ENCODE assay signal across 8 mouse cellular contexts in genomic region chr17:47594183-47594968, GRCm38 (mm10). TPM values are rescaled to one million over a fixed set of nuclear protein-coding genes. Genes with fewer than 3 reads are reported as not detected.
A peak's percentile ranks its signal among the peaks of the same experiment; 100 is the strongest.
DNase-seq lines count a peak whose midpoint lies in the region; ATAC-seq and TF ChIP-seq lines count a peak whose summit lies in the region.

No protein-coding gene starts in this region.

- peak; percentile 39 for TF ChIP-seq POLR2A in myocyte (IDR thresholded peaks at IDR 0.05; ENCODE audit: insufficient read length, low read depth)

- H3K4me1 ChIP-seq in hindbrain, embryonic 11.5 days (replicated peaks; ENCODE audit: control insufficient read depth, insufficient read depth, low read length): peaks cover 13% of the 10 kb centered on the region
- H3K4me1 ChIP-seq in limb, embryonic 13.5 days: peaks cover 37% of the 10 kb centered on the region

- H3ac ChIP-seq in myocyte (ENCODE audit: control insufficient read depth, insufficient read length): peak overlapping the region; percentile 97

- under 1% methylated on average over 41 of the region's 43 CpGs for WGBS in hindbrain, embryonic 11.5 days
- WGBS in limb, embryonic 13.5 days: 1% methylated on average over 43 of the region's 43 CpGs

- no peaks in the 10 kb centered on the region for H3K36me3 ChIP-seq in hindbrain, embryonic 11.5 days (ENCODE audit: control insufficient read depth, insufficient read depth, low read length)
- peaks cover 30% of the 10 kb centered on the region for H3K36me3 ChIP-seq in limb, embryonic 13.5 days
- H3K36me3 ChIP-seq in myocyte (ENCODE audit: control insufficient read depth, insufficient read depth): peaks cover 9% of the 10 kb centered on the region

- no peaks in the 10 kb centered on the region for H3K9me3 ChIP-seq in hindbrain, embryonic 11.5 days (ENCODE audit: control insufficient read depth, low read length)
- H3K9me3 ChIP-seq in limb, embryonic 13.5 days: no peaks in the 10 kb centered on the region

- peak; percentile 63 for DNase-seq in cerebellum, adult 9-11 months
- DNase-seq in cerebellum, adult 11 months: no peak
- DNase-seq in Muller cell, postnatal 12 days (ENCODE audit: inconsistent ontology term): peak; percentile 60
- DNase-seq in hindbrain, embryonic 11.5 days (ENCODE audit: low spot score): peak; percentile 58
- peak; percentile 79 to 85 for DNase-seq in thymus, postnatal 36 days

- H3K4me2 ChIP-seq in hindbrain, embryonic 11.5 days (replicated peaks; ENCODE audit: low read depth, low read length): peak overlapping the region; percentile 78
- H3K4me2 ChIP-seq in limb, embryonic 13.5 days (replicated peaks): peak overlapping the region; percentile 89
- peak overlapping the region; percentile 81 for H3K4me2 ChIP-seq in myocyte (ENCODE audit: low read depth)

- no peaks in the 10 kb centered on the region for H3K27me3 ChIP-seq in hindbrain, embryonic 11.5 days (ENCODE audit: control insufficient read depth, insufficient read depth, low read length)
- no peaks in the 10 kb centered on the region for H3K27me3 ChIP-seq in limb, embryonic 13.5 days
- no peaks in the 10 kb centered on the region for H3K27me3 ChIP-seq in myocyte (ENCODE audit: control insufficient read depth, insufficient read depth, insufficient read length)

- peaks cover 23% of the 10 kb centered on the region for H3K79me2 ChIP-seq in myocyte (ENCODE audit: control insufficient read depth, insufficient read depth)

- peak; percentile 29 for ATAC-seq in erythroblast, adult 5-6 weeks (replicated peaks; ENCODE audit: low FRiP score, poor library complexity, severe bottlenecking)
- ATAC-seq in hindbrain, embryonic 11.5 days (ENCODE audit: low FRiP score): no peak
- peak; percentile 2; the same call in 1 of the 2 replicates for ATAC-seq in limb, embryonic 13.5 days (ENCODE audit: low FRiP score, low read depth)

- peak overlapping the region; percentile 92 for H3K27ac ChIP-seq in hindbrain, embryonic 11.5 days (ENCODE audit: low read depth, low read length)
- peak overlapping the region; percentile 99 for H3K27ac ChIP-seq in limb, embryonic 13.5 days

- peak overlapping the region; percentile 80 for H3K9ac ChIP-seq in hindbrain, embryonic 11.5 days (ENCODE audit: low read depth, low read length)
- H3K9ac ChIP-seq in limb, embryonic 13.5 days: peak overlapping the region; percentile 96

- H3K4me3 ChIP-seq in hindbrain, embryonic 11.5 days (ENCODE audit: low read depth, low read length): peak overlapping the region; percentile 65
- H3K4me3 ChIP-seq in limb, embryonic 13.5 days: peak overlapping the region; percentile 96
- H3K4me3 ChIP-seq in myocyte: peak overlapping the region; percentile 100

TF ChIP-seq in myocyte, 11 proteins besides CTCF, POLR2A, EP300 and RAD21:
- no peak for TF ChIP-seq SRF (IDR thresholded peaks at IDR 0.05; ENCODE audit: control insufficient read depth, insufficient read length, low read depth)
- no peak for TF ChIP-seq USF1 (IDR thresholded peaks at IDR 0.05; ENCODE audit: low read depth)
- no peak for TF ChIP-seq MAX (IDR thresholded peaks at IDR 0.05; ENCODE audit: low read depth)
- no peak for TF ChIP-seq MYOG (IDR thresholded peaks at IDR 0.05; ENCODE audit: control insufficient read depth in 1 of 3, insufficient read depth in 1 of 3, insufficient read length in 2 of 3, low read depth in 2 of 3)
- no peak for TF ChIP-seq TCF12 (IDR thresholded peaks at IDR 0.05; ENCODE audit: insufficient read depth, poor library complexity, severe bottlenecking)
- TF ChIP-seq REST (IDR thresholded peaks at IDR 0.05; ENCODE audit: insufficient read depth, insufficient read length): no peak
- TF ChIP-seq POLR2AphosphoS2 (IDR thresholded peaks at IDR 0.05; ENCODE audit: insufficient read length, low read depth): peak; percentile 30
- TF ChIP-seq CEBPB (IDR thresholded peaks at IDR 0.05; ENCODE audit: insufficient read depth, poor library complexity, severe bottlenecking): no peak
- no peak for TF ChIP-seq E2F4 (IDR thresholded peaks at IDR 0.05; ENCODE audit: insufficient read depth)

RNA-seq across cellular contexts. Expression of gene Bysl, which starts 16.9 kb away (rescaled TPM):
- 1.2 and 2.1 TPM in 2 replicates for total RNA-seq in erythroblast, adult 5-6 weeks (2015; ENCODE audit: low replicate concordance)
- total RNA-seq in erythroblast, adult 5-6 weeks (2017; ENCODE audit: low replicate concordance): 3.2 and 4.3 TPM in 2 replicates
- 30.8 and 31.0 TPM in 2 replicates for polyA plus RNA-seq in hindbrain, embryonic 11.5 days (2014; fragmentation: Nextera tagmentation; extraction: Ambion mirVana)
- 26.6 and 28.6 TPM in 2 replicates for polyA plus RNA-seq in limb, embryonic 13.5 days (2015; fragmentation: Nextera tagmentation; extraction: Ambion mirVana)
- 41.0 TPM for polyA plus RNA-seq in myocyte (2012; fragmentation: generic; extraction: Trizol)

RNA-seq across cellular contexts. Expression of gene Med20, which starts 17.0 kb away (rescaled TPM):
- 10.4 and 19.9 TPM in 2 replicates for total RNA-seq in erythroblast, adult 5-6 weeks (2015; ENCODE audit: low replicate concordance)
- 48.5 and 68.2 TPM in 2 replicates for total RNA-seq in erythroblast, adult 5-6 weeks (2017; ENCODE audit: low replicate concordance)
- 44.6 and 44.8 TPM in 2 replicates for polyA plus RNA-seq in hindbrain, embryonic 11.5 days (2014; fragmentation: Nextera tagmentation; extraction: Ambion mirVana)
- 50.6 and 52.2 TPM in 2 replicates for polyA plus RNA-seq in limb, embryonic 13.5 days (2015; fragmentation: Nextera tagmentation; extraction: Ambion mirVana)
- 33.4 TPM for polyA plus RNA-seq in myocyte (2012; fragmentation: generic; extraction: Trizol)

RNA-seq across cellular contexts. Expression of gene Gm20517, which starts 17.0 kb away (rescaled TPM):
- total RNA-seq in erythroblast, adult 5-6 weeks (2015; ENCODE audit: low replicate concordance): 2.5 and 4.8 TPM in 2 replicates
- 6.3 and 16.2 TPM in 2 replicates for total RNA-seq in erythroblast, adult 5-6 weeks (2017; ENCODE audit: low replicate concordance)
- 1.3 and 1.7 TPM in 2 replicates for polyA plus RNA-seq in hindbrain, embryonic 11.5 days (2014; fragmentation: Nextera tagmentation; extraction: Ambion mirVana)
- polyA plus RNA-seq in limb, embryonic 13.5 days (2015; fragmentation: Nextera tagmentation; extraction: Ambion mirVana): 1.8 and 2.2 TPM in 2 replicates
- 1.5 TPM for polyA plus RNA-seq in myocyte (2012; fragmentation: generic; extraction: Trizol)

RNA-seq across cellular contexts. Expression of gene Usp49, which starts 36.1 kb away (rescaled TPM):
- total RNA-seq in erythroblast, adult 5-6 weeks (2015; ENCODE audit: low replicate concordance): 7.3 and 36.5 TPM in 2 replicates
- 14.8 and 27.6 TPM in 2 replicates for total RNA-seq in erythroblast, adult 5-6 weeks (2017; ENCODE audit: low replicate concordance)
- 8.7 and 9.1 TPM in 2 replicates for polyA plus RNA-seq in hindbrain, embryonic 11.5 days (2014; fragmentation: Nextera tagmentation; extraction: Ambion mirVana)
- 5.6 and 7.4 TPM in 2 replicates for polyA plus RNA-seq in limb, embryonic 13.5 days (2015; fragmentation: Nextera tagmentation; extraction: Ambion mirVana)
- 2.5 TPM for polyA plus RNA-seq in myocyte (2012; fragmentation: generic; extraction: Trizol)
